In genomic region chr7:137805361-137805760, GRCm38 (mm10) we compare ENCODE assay signal across 9 mouse cellular contexts.
DNase-seq lines count a peak whose midpoint lies in the region; ATAC-seq lines count a peak whose summit lies in the region.
"Had no signal": no experiment of that assay in that cellular context is flagged by ENCODE, and none has a peak within 500 bp of the region (broad histone marks: within the 10 kb centered on the region; RNA-seq: fewer than 3 reads in every experiment).

No protein-coding gene starts in this region.

- 52% methylated on average over 6 of the region's 6 CpGs for WGBS in forebrain, embryonic 14.5 days
- WGBS in forebrain, embryonic 15.5 days, result 40% methylated on average over 6 of the region's 6 CpGs

- peak; percentile 76 for DNase-seq in forebrain, embryonic 14.5 days (ENCODE audit: low spot score)
- peak; percentile 61 for DNase-seq in MN1 (ENCODE audit: low spot score)
- DNase-seq in forelimb bud, embryonic 11.5 days (ENCODE audit: low read depth, low spot score), result peak; percentile 14
- DNase-seq in layer of hippocampus, postnatal 10 days (ENCODE audit: low spot score in 2 of 2), result peak; percentile 13 to 19
- DNase-seq in c-Kit-positive CD71-positive TER-119-positive erythroid progenitor cells, embryonic 14.5 days (ENCODE audit: low spot score), result no peak
- DNase-seq in testis, postnatal 14 days (ENCODE audit: low spot score), result no peak
- no peak for DNase-seq in ovary, postnatal 10 days (ENCODE audit: low spot score)

- H3K9ac ChIP-seq in forebrain, embryonic 14.5 days (ENCODE audit: low read length), result no peak overlapping the region
- no peak overlapping the region for H3K9ac ChIP-seq in forebrain, embryonic 15.5 days (replicated peaks)

- H3K27ac ChIP-seq in forebrain, embryonic 14.5 days (ENCODE audit: low read depth, low read length), result no peak overlapping the region
- H3K27ac ChIP-seq in forebrain, embryonic 15.5 days (replicated peaks), result no peak overlapping the region
- H3K27ac ChIP-seq: kidney, postnatal 0 days had no signal

- H3K4me1 ChIP-seq in forebrain, embryonic 14.5 days (ENCODE audit: control insufficient read depth, insufficient read depth, low read length), result peaks cover 11% of the 10 kb centered on the region; the same call in 1 of the 2 replicates
- H3K4me1 ChIP-seq in forebrain, embryonic 15.5 days, result peaks cover 19% of the 10 kb centered on the region

- H3K27me3 ChIP-seq in forebrain, embryonic 14.5 days (replicated peaks; ENCODE audit: control insufficient read depth, insufficient read depth, low read length), result no peaks in the 10 kb centered on the region
- no peaks in the 10 kb centered on the region for H3K27me3 ChIP-seq in forebrain, embryonic 15.5 days

- H3K9me3 ChIP-seq in forebrain, embryonic 14.5 days (replicated peaks; ENCODE audit: control insufficient read depth, low read length), result no peaks in the 10 kb centered on the region
- H3K9me3 ChIP-seq in forebrain, embryonic 15.5 days, result no peaks in the 10 kb centered on the region

- H3K4me2 ChIP-seq in forebrain, embryonic 14.5 days (ENCODE audit: low read length), result no peak overlapping the region
- H3K4me2 ChIP-seq in forebrain, embryonic 15.5 days (replicated peaks), result no peak overlapping the region

- no peak overlapping the region for H3K4me3 ChIP-seq in forebrain, embryonic 14.5 days (ENCODE audit: low read depth, low read length)
- H3K4me3 ChIP-seq in forebrain, embryonic 15.5 days, result no peak overlapping the region

- no peaks in the 10 kb centered on the region for H3K36me3 ChIP-seq in forebrain, embryonic 14.5 days (ENCODE audit: control insufficient read depth, insufficient read depth, low read length)
- H3K36me3 ChIP-seq in forebrain, embryonic 15.5 days, result no peaks in the 10 kb centered on the region

- peak; percentile 46; the same call in 1 of the 2 replicates for ATAC-seq in forebrain, embryonic 14.5 days
- no peak for ATAC-seq in forebrain, embryonic 15.5 days (replicated peaks)

Comparison
In these comparisons a context has a peak if more than half of its experiments do, and no peak if none do; other contexts are left out.
1. DNase-seq: peak in forebrain, embryonic 14.5 days (single experiment), MN1 (single experiment), forelimb bud, embryonic 11.5 days (single experiment) and layer of hippocampus, postnatal 10 days (2 of 2); none in c-Kit-positive CD71-positive TER-119-positive erythroid progenitor cells, embryonic 14.5 days (single experiment), testis, postnatal 14 days (single experiment) and ovary, postnatal 10 days (single experiment).